Mouse (Mus musculus): ENCODE measurements around the gene Car1. TPM values are rescaled to one million over a fixed set of nuclear protein-coding genes. Genes with fewer than 3 reads are reported as not detected.
"Not testable (repeated sequence)": the region's sequence is repeated elsewhere in the genome, so short reads cannot be mapped to it uniquely, and the experiment has no call there.

The Car1 gene
- polyA plus RNA-seq, 1 experiment from 2014 or later, result 0.12 TPM

GRCm38 (mm10) chr3:14795292-14796020 lies 12.7 kb downstream of the Car1 start:
- ATAC-seq (ENCODE audit: insufficient number of reproducible peaks, low FRiP score, low TSS enrichment, low read depth), result no peak
- DNase-seq (ENCODE audit: low spot score), result no peak
- no peak overlapping the region for H3K27ac ChIP-seq (replicated peaks; ENCODE audit: low read depth, low read length)
- no peaks in the 10 kb centered on the region for H3K4me1 ChIP-seq (ENCODE audit: control insufficient read depth, insufficient read depth, low read length)
- no peak overlapping the region for H3K9ac ChIP-seq (ENCODE audit: low read length)
- no peak overlapping the region for H3K4me2 ChIP-seq (ENCODE audit: low read depth, severe bottlenecking)
- WGBS, result 84% methylated on average over 4 of the region's 4 CpGs
- H3K27me3 ChIP-seq (ENCODE audit: control insufficient read depth, insufficient read depth, low read length), result no peaks in the 10 kb centered on the region
- no peak overlapping the region for H3K4me3 ChIP-seq (ENCODE audit: low read depth, low read length)
- no peaks in the 10 kb centered on the region for H3K36me3 ChIP-seq (ENCODE audit: control insufficient read depth, insufficient read depth, low read length)
- no peaks in the 10 kb centered on the region for H3K9me3 ChIP-seq (ENCODE audit: control insufficient read depth, low read length)

- H3K36me3 ChIP-seq (ENCODE audit: control insufficient read depth, insufficient read depth, low read length), result no peaks in the 10 kb centered on the region
- DNase-seq (ENCODE audit: low spot score) (no peak), ATAC-seq (ENCODE audit: insufficient number of reproducible peaks, low FRiP score, low TSS enrichment, low read depth) (no peak)
- H3K9me3 ChIP-seq (ENCODE audit: control insufficient read depth, low read length), result no peaks in the 10 kb centered on the region
- H3K4me1 ChIP-seq (ENCODE audit: control insufficient read depth, insufficient read depth, low read length), result no peaks in the 10 kb centered on the region
- H3K4me3 ChIP-seq (ENCODE audit: low read depth, low read length), result no peak overlapping the region
- no peaks in the 10 kb centered on the region for H3K27me3 ChIP-seq (ENCODE audit: control insufficient read depth, insufficient read depth, low read length)
- no peak overlapping the region for H3K9ac ChIP-seq (ENCODE audit: low read length)
- H3K4me2 ChIP-seq (ENCODE audit: low read depth, severe bottlenecking), result no peak overlapping the region
- no peak overlapping the region for H3K27ac ChIP-seq (replicated peaks; ENCODE audit: low read depth, low read length)
Measured at GRCm38 (mm10) chr3:14792032-14792431, 16.1 kb downstream of the Car1 start.

- ATAC-seq (ENCODE audit: insufficient number of reproducible peaks, low FRiP score, low TSS enrichment, low read depth) (no peak), DNase-seq (ENCODE audit: low spot score) (no peak)
- Histone ChIP-seq H3K36me3 (ENCODE audit: control insufficient read depth, insufficient read depth, low read length) (no peaks in the 10 kb centered on the region), H3K27ac (replicated peaks; ENCODE audit: low read depth, low read length) (no peak overlapping the region), H3K4me1 (ENCODE audit: control insufficient read depth, insufficient read depth, low read length) (no peaks in the 10 kb centered on the region), H3K9ac (ENCODE audit: low read length) (no peak overlapping the region), H3K4me3 (ENCODE audit: low read depth, low read length) (no peak overlapping the region), H3K9me3 (ENCODE audit: control insufficient read depth, low read length) (no peaks in the 10 kb centered on the region), H3K27me3 (ENCODE audit: control insufficient read depth, insufficient read depth, low read length) (no peaks in the 10 kb centered on the region), H3K4me2 (ENCODE audit: low read depth, severe bottlenecking) (no peak overlapping the region)
- 87% methylated on average over 1 of the region's 1 CpGs for WGBS
Measured at GRCm38 (mm10) chr3:14787607-14788006, 20.6 kb downstream of the Car1 start.

GRCm38 (mm10) chr3:14787136-14787535 lies 21.0 kb downstream of the Car1 start:
- H3K36me3 ChIP-seq (ENCODE audit: control insufficient read depth, insufficient read depth, low read length), result no peaks in the 10 kb centered on the region
- no peak for DNase-seq (ENCODE audit: low spot score)
- H3K4me2 ChIP-seq (ENCODE audit: low read depth, severe bottlenecking), result no peak overlapping the region
- H3K9ac ChIP-seq (ENCODE audit: low read length), result no peak overlapping the region
- ATAC-seq (ENCODE audit: insufficient number of reproducible peaks, low FRiP score, low TSS enrichment, low read depth), result no peak
- H3K4me1 ChIP-seq (ENCODE audit: control insufficient read depth, insufficient read depth, low read length), result no peaks in the 10 kb centered on the region
- no peak overlapping the region for H3K4me3 ChIP-seq (ENCODE audit: low read depth, low read length)
- WGBS, result 60% methylated on average over 1 of the region's 1 CpGs
- H3K9me3 ChIP-seq (ENCODE audit: control insufficient read depth, low read length), result no peaks in the 10 kb centered on the region
- no peaks in the 10 kb centered on the region for H3K27me3 ChIP-seq (ENCODE audit: control insufficient read depth, insufficient read depth, low read length)
- H3K27ac ChIP-seq (replicated peaks; ENCODE audit: low read depth, low read length), result no peak overlapping the region

GRCm38 (mm10) chr3:14786551-14787079 lies 21.6 kb downstream of the Car1 start:
- 65% methylated on average over 2 of the region's 2 CpGs for WGBS
- Histone ChIP-seq H3K4me2 (ENCODE audit: low read depth, severe bottlenecking) (no peak overlapping the region), H3K36me3 (ENCODE audit: control insufficient read depth, insufficient read depth, low read length) (no peaks in the 10 kb centered on the region), H3K9me3 (ENCODE audit: control insufficient read depth, low read length) (no peaks in the 10 kb centered on the region), H3K9ac (ENCODE audit: low read length) (no peak overlapping the region), H3K4me1 (ENCODE audit: control insufficient read depth, insufficient read depth, low read length) (no peaks in the 10 kb centered on the region), H3K27me3 (ENCODE audit: control insufficient read depth, insufficient read depth, low read length) (no peaks in the 10 kb centered on the region), H3K27ac (replicated peaks; ENCODE audit: low read depth, low read length) (no peak overlapping the region), H3K4me3 (ENCODE audit: low read depth, low read length) (no peak overlapping the region)
- ATAC-seq (ENCODE audit: insufficient number of reproducible peaks, low FRiP score, low TSS enrichment, low read depth) (no peak), DNase-seq (ENCODE audit: low spot score) (no peak)

- Histone ChIP-seq H3K9ac (ENCODE audit: low read length) (no peak overlapping the region), H3K4me3 (ENCODE audit: low read depth, low read length) (no peak overlapping the region), H3K4me1 (ENCODE audit: control insufficient read depth, insufficient read depth, low read length) (no peaks in the 10 kb centered on the region), H3K4me2 (ENCODE audit: low read depth, severe bottlenecking) (no peak overlapping the region), H3K27me3 (ENCODE audit: control insufficient read depth, insufficient read depth, low read length) (no peaks in the 10 kb centered on the region), H3K36me3 (ENCODE audit: control insufficient read depth, insufficient read depth, low read length) (no peaks in the 10 kb centered on the region), H3K27ac (replicated peaks; ENCODE audit: low read depth, low read length) (no peak overlapping the region), H3K9me3 (ENCODE audit: control insufficient read depth, low read length) (no peaks in the 10 kb centered on the region)
- DNase-seq (ENCODE audit: low spot score), result no peak
- ATAC-seq (ENCODE audit: insufficient number of reproducible peaks, low FRiP score, low TSS enrichment, low read depth), result no peak
- 88% methylated on average over 2 of the region's 2 CpGs for WGBS
Measured at GRCm38 (mm10) chr3:14785353-14785752, 22.8 kb downstream of the Car1 start.

GRCm38 (mm10) chr3:14783198-14783597 lies 25.0 kb downstream of the Car1 start:
- H3K4me1 ChIP-seq (ENCODE audit: control insufficient read depth, insufficient read depth, low read length); H3K36me3 ChIP-seq (ENCODE audit: control insufficient read depth, insufficient read depth, low read length); H3K4me2 ChIP-seq (ENCODE audit: low read depth, severe bottlenecking); DNase-seq (ENCODE audit: low spot score); H3K9me3 ChIP-seq (ENCODE audit: control insufficient read depth, low read length); H3K9ac ChIP-seq (ENCODE audit: low read length); ATAC-seq (ENCODE audit: insufficient number of reproducible peaks, low FRiP score, low TSS enrichment, low read depth); H3K27ac ChIP-seq (replicated peaks; ENCODE audit: low read depth, low read length); H3K27me3 ChIP-seq (ENCODE audit: control insufficient read depth, insufficient read depth, low read length); H3K4me3 ChIP-seq (ENCODE audit: low read depth, low read length): not testable (repeated sequence)
- WGBS, result 82% methylated on average over 5 of the region's 5 CpGs

- 88% methylated on average over 3 of the region's 3 CpGs for WGBS
Measured at GRCm38 (mm10) chr3:14782365-14782764, 25.8 kb downstream of the Car1 start.

GRCm38 (mm10) chr3:14780212-14780611 lies 28.0 kb downstream of the Car1 start:
- ATAC-seq (ENCODE audit: insufficient number of reproducible peaks, low FRiP score, low TSS enrichment, low read depth), result no peak
- H3K4me2 ChIP-seq (ENCODE audit: low read depth, severe bottlenecking), result no peak overlapping the region
- no peak overlapping the region for H3K27ac ChIP-seq (replicated peaks; ENCODE audit: low read depth, low read length)
- no peaks in the 10 kb centered on the region for H3K9me3 ChIP-seq (ENCODE audit: control insufficient read depth, low read length)
- H3K4me3 ChIP-seq (ENCODE audit: low read depth, low read length), result no peak overlapping the region
- no peak for DNase-seq (ENCODE audit: low spot score)
- no peak overlapping the region for H3K9ac ChIP-seq (ENCODE audit: low read length)
- no peaks in the 10 kb centered on the region for H3K4me1 ChIP-seq (ENCODE audit: control insufficient read depth, insufficient read depth, low read length)
- H3K36me3 ChIP-seq (ENCODE audit: control insufficient read depth, insufficient read depth, low read length), result no peaks in the 10 kb centered on the region
- H3K27me3 ChIP-seq (ENCODE audit: control insufficient read depth, insufficient read depth, low read length), result no peaks in the 10 kb centered on the region
- 74% methylated on average over 2 of the region's 2 CpGs for WGBS

More at GRCm38 (mm10) chr3:14782365-14782764, 25.8 kb downstream of the Car1 start:
- not testable (repeated sequence) for H3K27ac ChIP-seq (replicated peaks; ENCODE audit: low read depth, low read length); ATAC-seq (ENCODE audit: insufficient number of reproducible peaks, low FRiP score, low TSS enrichment, low read depth); H3K4me2 ChIP-seq (ENCODE audit: low read depth, severe bottlenecking); DNase-seq (ENCODE audit: low spot score); H3K4me1 ChIP-seq (ENCODE audit: control insufficient read depth, insufficient read depth, low read length); H3K4me3 ChIP-seq (ENCODE audit: low read depth, low read length); H3K9me3 ChIP-seq (ENCODE audit: control insufficient read depth, low read length); H3K27me3 ChIP-seq (ENCODE audit: control insufficient read depth, insufficient read depth, low read length); H3K36me3 ChIP-seq (ENCODE audit: control insufficient read depth, insufficient read depth, low read length); H3K9ac ChIP-seq (ENCODE audit: low read length)
